Mouse (Mus musculus): ENCODE results near the gene Wnt5a.

The Wnt5a gene

DNA sequence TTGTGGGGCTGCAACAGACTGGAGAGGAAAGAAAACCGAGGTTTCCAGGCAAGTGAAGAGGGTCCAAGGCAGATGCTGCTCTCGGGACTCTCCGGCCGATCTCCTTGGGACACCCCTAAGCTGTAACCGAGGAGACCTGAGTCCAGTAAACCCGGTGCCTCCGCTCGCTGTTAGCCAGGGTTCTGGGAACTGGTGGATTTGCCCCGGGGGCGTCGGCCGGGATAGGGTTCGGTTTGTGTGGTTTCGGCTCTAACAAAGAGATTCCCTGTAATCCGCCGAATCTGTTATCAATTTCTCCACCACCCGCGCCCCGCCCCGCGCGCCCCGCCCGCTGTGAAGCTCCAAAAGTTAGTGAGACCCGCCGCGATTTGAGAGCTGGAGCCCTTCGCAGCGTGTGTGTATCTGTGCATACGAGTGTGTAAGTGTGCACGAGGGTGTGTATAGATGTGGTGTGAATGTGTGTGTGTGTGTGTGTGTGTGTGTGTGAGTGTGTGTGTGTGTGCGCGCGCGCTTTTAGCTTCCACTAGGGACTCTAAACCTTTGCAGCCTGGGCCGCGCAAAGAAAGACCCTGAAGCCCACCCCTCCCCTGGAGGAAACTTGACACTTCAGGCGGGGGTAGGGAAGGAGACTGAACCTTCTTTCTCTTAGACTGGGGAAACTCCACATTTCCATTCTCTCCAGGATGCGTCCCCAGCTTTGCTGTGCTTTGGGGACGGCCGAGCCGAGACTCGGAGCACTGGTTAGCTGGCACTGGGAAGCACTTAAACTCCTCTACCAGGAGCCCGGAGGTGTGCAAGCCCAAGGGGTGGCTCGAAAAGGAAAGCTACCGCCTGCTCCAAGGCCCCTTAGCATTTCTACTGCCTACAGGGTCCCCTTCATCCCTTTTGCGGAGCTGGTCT, 5.1 kb downstream of the Wnt5a start:
- no peak for DNase-seq

DNA sequence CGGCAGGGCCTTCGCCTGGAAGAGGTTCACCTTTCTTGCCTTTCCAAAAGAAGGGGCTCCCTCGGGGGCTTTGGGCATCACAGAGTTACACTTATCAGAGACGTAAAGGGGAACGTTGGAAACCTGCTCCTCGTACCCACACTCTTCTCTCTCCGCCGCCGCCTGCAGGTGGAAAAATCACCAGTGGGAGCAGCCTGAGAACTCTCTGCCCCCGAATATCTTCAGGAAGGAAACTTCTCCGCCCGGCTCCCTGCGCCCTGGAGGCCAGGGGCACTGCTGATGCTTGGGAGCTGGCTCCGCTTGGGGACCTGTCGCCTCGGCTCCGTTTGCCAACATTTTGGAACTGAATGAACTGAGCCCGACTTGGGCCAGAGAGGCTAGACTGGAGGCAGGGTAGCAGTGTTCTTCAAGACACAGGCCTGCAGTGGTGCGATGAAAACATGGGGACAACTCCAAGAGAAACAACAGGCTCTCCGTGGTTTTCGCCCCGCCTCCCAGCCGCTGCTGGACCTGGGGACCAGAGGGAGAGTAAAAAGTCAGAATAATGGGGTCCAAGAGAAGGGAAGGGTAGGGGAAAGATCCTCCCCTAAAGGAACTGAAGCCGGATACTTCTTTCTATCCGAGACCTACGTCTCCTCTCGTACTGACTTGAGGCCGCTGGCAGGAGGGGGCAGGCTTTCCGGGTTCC, 5.9 kb downstream of the Wnt5a start:
- DNase-seq = no peak

DNA sequence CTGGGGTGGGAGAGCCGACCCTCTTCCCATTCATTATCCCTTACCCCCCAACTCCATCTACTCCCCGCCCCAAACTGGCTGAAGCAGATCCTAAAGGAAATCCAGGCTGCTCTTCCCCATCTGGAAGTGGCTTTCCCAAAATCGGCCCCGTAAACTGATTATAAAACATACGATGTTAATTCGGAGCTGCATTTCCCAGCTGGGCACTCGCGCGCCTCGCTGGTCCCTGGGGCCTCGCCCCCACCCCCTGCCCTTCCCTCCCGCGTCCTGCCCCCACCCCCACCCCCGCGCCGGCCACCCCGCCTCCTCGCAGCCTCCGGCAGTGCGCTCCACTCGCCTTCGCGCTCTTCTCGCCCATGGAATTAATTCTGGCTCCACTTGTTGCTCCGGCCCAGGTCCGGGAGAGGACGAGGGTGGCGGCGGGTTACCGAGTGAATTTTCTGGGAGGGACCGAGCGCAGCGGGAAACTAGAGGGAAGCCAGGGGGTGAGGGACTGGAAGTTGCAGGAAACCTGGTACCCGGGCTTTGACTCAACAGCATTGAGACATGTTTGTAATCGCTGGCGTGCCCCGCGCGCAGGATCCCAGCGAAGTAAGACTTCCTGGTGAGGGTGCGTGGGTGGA, 6.6 kb downstream of the Wnt5a start:
- no peak for DNase-seq

DNA sequence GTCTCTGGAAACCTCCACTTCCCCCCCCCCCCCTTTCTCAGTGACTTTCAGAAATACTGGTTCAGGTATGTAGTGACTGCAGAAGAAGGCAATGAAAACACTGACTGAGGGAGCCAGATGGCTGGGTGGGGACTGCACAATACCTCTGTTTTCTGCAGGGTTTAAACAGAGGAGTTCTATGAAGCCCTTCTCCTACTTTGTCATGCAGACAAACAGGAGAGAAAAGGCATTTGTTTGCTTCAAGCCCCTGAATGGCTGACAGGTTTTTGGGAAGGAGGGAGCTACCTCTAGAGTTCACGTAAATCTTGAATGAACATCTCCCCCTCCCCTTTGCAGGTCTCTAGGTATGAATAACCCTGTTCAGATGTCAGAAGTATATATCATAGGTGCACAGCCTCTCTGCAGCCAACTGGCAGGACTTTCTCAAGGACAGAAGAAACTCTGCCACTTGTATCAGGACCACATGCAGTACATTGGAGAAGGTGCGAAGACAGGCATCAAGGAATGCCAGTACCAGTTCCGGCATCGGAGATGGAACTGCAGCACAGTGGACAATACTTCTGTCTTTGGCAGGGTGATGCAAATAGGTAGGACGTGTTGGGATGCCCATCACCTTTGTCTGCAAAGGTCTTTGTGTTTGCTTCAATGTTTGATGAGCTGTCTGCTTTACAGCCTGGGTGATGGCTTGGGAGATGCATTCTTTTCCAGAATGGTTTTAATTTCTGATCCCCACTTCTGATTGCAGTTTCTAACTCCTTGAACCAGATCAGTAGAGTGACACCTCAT, 8.4 kb downstream of the Wnt5a start:
- no peak for DNase-seq

DNA sequence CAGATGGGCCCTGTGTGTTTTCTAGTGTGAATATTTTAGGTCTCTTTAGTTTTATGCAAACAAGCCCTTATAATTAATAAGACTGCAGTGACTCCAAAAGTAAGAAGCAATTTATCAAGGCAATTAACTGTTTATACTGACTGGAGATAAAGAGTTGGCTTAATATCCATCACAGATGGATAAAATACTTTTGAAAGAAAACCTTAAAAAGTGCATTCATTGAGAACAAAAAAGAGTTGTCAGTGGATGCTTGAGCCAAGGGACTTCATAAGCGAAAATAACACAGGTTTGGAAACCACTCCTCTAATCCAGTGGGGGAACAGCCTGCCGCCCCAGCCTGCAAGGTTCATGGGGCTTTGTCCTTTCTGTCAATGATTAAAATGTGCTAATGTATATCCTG, 9.6 kb downstream of the Wnt5a start:
- DNase-seq = no peak

DNA sequence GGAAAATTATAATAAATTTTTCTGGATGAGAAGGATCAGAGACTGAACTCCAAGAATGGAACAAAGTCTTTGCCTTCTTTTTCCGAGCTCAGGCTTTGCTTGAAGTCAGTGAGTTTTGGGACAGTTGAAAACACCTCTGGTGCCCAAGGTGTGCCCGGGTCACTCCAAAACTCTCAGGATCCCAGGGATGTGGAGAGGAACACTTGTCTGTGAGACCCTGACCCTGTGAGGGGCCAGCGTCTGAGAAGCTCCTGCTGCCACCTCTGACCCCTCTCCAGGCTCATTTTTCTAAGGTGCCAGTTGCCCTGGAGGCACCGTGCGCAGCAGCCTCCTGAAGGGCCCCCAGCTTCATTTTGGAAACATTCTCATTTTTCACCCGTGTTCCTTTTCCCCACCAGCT, 10.8 kb downstream of the Wnt5a start:
- DNase-seq = no peak

DNA sequence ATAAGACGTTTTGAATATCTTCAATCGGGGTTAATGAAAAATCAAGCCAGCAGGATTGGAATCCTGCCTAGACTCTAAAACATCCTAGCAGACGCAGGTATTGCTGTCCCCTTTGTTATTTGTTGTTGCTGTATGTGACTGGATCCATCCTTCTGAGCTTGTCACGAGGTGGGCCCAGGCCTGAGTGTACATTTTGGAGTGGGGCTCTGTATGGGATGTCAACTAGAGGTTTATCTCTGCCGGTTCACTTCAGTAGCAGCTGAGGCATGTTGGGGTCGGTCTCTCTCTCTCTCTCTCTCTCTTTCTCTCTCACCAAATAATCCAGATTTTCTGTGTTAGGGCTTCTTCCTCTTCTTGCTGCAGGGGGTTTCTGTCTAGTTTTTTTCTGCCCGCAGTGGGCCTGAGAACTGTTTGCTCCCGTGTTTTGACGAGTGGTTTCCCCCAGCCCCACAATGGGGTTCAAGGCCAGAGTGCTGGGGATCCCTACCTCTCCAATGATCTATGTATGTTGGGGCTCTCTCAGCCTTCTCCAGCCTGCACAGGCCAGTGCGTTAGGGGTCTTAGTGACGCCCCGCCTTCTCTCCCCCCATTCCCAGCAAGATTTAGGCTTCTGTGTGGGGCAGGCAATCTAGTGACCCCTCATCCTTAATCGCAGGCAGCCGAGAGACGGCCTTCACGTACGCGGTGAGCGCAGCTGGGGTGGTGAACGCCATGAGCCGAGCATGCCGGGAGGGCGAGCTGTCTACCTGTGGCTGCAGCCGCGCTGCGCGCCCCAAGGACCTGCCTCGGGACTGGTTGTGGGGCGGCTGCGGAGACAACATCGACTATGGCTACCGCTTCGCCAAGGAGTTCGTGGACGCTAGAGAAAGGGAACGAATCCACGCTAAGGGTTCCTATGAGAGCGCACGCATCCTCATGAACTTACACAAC, 13.3 kb downstream of the Wnt5a start:
- no peak for DNase-seq

DNA sequence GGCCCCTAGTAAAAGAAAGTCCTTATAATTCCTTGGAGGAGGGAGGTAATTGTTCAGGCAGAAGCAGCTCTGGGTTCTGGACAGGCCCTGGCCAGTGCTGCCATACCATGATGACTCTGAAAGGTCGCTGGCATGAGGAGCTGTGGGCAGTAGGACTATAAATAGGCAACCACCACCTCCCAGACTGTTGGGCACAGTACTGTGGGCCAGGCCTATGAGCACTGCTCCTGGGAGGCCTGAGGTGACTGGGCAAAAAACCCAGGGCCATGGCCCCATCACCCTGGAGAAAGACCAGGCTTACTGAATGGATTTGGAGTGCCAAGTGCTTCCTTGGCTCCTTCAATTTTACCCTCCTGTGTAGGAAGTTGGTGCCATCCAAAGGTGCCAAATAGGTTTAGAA, 16.6 kb downstream of the Wnt5a start:
- no peak for DNase-seq

DNA sequence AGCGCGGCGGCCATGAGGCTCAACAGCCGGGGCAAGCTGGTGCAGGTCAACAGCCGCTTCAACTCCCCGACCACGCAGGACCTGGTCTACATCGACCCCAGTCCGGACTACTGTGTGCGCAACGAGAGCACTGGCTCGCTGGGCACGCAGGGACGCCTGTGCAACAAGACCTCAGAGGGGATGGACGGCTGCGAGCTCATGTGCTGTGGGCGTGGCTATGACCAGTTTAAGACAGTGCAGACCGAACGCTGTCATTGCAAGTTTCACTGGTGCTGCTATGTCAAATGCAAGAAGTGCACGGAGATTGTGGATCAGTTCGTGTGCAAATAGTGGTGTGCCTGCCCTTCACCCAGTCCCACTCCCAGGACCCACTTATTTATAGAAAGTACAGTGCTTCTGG, 18.1 kb downstream of the Wnt5a start:
- no peak for DNase-seq

DNA sequence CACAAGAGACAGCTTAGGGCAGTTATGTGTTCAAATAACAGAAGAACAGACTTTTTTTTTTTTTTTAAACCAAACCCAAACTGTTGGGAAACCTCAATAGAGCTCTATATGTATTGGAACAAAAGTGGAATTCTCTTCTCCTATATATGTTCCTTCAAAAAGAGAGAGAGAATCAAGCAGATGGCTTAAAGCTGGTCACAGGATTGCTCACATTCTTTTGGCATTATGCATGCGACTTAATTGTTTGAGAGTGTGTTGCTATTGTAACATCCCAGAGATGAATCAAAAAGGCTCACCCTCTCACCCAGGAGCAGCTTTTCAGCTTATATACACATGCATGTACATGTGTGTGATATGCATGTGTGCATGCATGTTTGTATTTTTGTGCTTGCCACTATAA, 21.0 kb downstream of the Wnt5a start:
- DNase-seq = no peak

DNA sequence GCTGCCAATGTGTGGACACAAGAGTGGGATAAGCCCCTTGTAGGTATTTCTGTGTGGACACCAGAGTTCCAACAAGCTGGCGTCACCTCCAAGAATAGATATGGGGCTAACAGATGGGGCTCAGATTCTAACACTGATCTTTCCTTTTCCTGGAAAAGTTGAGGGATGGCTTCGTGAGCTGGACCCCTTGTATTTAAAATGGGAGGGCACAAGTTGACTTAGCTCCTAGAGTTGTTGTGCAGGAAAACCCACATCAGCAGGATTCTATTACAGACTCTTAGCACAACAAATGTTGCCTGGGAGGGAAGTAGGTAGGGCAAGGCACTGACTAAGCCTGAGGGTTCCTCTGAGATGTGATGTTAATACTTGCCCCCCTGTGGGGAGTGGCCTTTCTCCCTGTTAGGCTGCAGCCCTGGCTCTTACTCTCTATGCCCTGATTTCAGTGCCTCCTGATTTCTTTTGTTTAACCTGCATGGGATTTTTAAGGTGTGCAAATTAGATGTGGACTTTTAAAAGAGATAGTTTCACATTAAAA, 23.7 kb downstream of the Wnt5a start:
- DNase-seq = no peak

DNA sequence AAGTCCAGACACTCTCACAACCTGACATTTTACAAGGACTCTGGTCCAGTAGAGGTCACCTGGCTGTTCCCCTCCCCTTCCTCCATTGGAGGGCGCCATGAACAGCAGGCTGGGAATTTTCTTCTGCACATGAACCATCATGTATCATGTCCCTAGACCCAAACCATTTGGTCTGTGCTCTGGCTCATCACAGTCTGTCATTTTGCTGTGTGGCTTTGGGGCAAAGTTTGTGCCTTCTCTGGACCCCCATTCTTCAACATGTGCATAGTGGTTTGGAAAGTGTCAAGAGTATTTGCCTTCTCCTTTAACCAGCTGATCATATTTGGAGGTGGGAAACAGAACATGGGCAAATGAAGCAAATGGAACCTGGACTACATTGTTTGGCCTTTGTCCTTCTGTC, 27.0 kb downstream of the Wnt5a start:
- DNase-seq = no peak

DNA sequence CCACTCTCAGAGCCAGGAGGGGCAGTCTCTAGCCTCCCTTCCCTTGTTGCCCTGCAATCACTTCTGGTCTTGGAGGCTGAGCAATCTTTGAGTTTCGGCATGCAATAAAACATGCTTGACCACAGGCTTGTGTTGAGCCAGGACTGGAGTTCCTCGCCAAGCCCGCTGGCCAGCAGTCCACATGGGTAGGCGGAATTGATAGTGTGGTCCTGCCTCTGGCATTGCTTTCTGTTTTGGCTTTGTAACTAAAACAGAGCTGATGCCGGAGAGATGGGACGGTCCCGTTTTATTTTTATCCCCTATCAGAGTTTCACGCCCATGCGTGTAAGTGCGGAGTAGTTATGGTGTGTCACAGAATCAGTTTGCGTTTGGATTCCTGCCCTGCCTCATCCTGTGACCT, 28.4 kb downstream of the Wnt5a start:
- DNase-seq = no peak

DNA sequence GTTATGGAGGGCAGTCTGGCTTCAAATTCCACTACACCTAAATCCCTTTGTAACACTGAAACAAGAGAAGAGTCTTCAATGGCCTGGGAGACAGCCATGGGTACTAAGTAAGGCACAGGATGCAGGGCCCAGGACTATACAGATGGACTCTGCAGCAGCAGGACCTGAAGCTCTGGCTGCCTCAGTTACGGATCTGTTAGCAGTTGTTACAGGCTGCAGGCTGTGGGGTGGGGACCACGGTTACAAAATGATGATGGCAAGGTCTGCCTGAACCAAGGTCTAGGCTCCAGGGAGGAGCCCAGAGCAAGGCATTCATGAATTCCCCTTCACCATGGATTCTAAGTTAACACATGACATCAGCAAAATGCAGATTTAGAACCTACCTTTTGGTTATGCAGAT, 29.3 kb downstream of the Wnt5a start:
- DNase-seq = no peak

DNA sequence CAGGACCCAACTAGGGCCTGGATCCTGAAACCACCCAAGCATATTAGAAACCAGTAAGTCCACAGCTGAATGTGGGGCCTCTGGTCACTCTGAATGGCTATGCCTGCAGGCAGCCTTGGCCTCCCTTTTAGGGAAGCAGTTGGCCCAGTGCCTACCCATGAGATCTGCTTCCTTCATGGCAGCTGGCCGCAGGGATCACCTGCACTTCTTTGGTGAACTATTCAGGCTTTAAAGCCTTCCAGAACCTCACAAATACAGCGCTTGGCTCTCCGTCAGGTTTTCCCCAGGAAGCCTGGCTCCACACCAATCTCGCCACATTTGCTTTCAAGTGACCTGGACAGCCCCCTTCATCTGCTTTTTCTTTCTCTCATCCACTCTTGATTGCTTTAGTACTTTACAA, 31.3 kb downstream of the Wnt5a start:
- peak; percentile 49 for DNase-seq

DNA sequence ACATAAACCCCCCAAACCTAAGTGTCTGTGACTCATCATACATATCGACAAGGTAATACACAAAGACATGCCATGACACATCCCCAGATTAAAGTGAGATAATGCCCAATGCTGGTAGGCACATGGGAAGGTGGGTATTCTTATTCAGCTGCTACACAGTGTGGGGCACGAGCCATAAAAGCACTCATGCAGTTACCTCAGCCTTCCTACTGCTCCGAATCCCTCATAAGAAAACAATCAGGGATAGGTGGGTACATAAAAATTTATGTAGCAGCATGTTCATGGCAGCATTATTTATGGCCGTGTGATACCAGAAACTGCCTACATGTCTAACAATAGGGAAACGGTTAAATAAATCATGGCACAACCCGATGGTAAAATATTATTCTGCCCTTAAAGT, 35.0 kb downstream of the Wnt5a start:
- no peak for DNase-seq

DNA sequence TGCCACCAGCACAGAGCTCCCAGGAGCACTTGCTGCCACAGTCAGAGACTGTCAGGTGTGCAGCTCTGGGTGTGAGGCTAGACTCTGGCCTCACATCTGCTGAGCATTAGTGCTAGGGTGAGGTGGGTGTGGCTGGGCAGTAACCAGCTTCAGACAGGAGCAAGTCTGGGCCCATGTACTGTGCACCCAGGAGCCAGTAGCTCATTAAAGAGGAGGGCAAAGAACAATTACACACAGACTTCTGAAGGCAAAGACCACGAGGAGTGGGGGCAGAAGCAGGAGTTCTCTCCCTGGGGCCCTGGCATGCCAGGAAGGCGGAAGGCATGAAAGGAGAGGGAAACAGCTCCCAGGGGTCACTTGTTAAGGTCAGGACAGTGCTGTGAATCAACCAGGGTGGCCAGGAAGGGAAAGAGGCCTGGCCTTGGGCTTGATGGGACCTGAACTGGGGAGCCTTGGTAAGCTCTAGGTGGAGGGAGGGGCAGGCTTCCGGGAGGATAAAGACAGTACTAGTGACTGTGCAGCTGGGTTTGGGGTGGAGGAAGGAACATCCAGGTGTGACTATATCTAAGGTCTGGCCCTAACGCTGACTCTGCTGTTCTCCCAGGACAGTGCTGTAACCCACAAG, 37.7 kb downstream of the Wnt5a start:
- no peak for DNase-seq

DNA sequence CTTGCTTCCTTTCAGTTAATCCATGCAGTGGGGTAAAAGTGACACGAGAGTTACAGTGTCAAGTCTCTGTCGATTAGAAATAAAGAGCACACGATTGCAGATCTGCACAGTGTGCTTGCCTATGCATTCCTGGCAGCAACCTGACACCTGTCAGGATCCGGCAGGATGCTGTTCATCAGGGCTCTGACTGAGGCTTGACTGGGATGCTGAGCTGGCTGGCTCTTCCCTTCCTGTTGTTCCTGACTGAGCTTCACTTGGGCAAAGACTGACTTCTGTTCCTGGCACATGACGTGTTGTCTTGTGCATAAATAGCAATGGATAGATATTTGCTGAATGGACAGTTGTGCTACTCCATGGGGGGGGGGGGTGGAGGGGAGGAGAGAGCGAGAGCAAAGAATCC, 57.3 kb downstream of the Wnt5a start:
- no peak for DNase-seq
